21 mouse cellular contexts compared by ENCODE assay signal in genomic region chr17:46070046-46070445, GRCm38 (mm10). TPM values are rescaled to one million over a fixed set of nuclear protein-coding genes. Genes with fewer than 3 reads are reported as not detected.
A peak's percentile ranks its signal among the peaks of the same experiment; 100 is the strongest.
DNase-seq lines count a peak whose midpoint lies in the region; ATAC-seq and TF ChIP-seq lines count a peak whose summit lies in the region.
"Had no signal": no experiment of that assay in that cellular context is flagged by ENCODE, and none has a peak within 500 bp of the region (broad histone marks: within the 10 kb centered on the region; RNA-seq: fewer than 3 reads in every experiment).

No protein-coding gene starts in this region.

- peaks cover 6% of the 10 kb centered on the region for H3K4me1 ChIP-seq in liver, adult 2 months (ENCODE audit: control insufficient read depth, insufficient read depth, low read length)
- H3K4me1 ChIP-seq in liver, postnatal 0 days (ENCODE audit: insufficient read depth), result peaks cover 19% of the 10 kb centered on the region
- peaks cover 0 to 9% of the 10 kb centered on the region in 2 experiments; a peak in 3 of 4 replicates for H3K4me1 ChIP-seq in ES-E14 (ENCODE audit: control insufficient read depth in 2 of 2, insufficient read depth in 2 of 2, low read length in 2 of 2, poor library complexity in 1 of 2)

- no peak overlapping the region for H3K9ac ChIP-seq in liver, adult 2 months (ENCODE audit: low read depth, low read length)
- no peak overlapping the region for H3K9ac ChIP-seq in liver, postnatal 0 days (replicated peaks)
- no peak overlapping the region for H3K9ac ChIP-seq in ES-E14 (ENCODE audit: insufficient read depth, low read depth, low read length, poor library complexity, severe bottlenecking)
- H3K9ac ChIP-seq: embryonic facial prominence, embryonic 13.5 days; forebrain, postnatal 0 days; liver, embryonic 13.5 days had no signal

- WGBS in liver, adult 2 months, result 54% methylated on average over 9 of the region's 9 CpGs
- 63% methylated on average over 9 of the region's 9 CpGs for WGBS in liver, postnatal 0 days (ENCODE audit: insufficient replicate concordance)

- no peak overlapping the region for H3K4me2 ChIP-seq in liver, postnatal 0 days (ENCODE audit: low read depth, low read length)
- H3K4me2 ChIP-seq: embryonic facial prominence, embryonic 13.5 days; liver, embryonic 13.5 days; midbrain, embryonic 11.5 days had no signal

- TF ChIP-seq EP300 in liver, postnatal 0 days (IDR thresholded peaks at IDR 0.05; ENCODE audit: low read depth), result no peak

- no peak overlapping the region for H3K27ac ChIP-seq in liver, adult 2 months (replicated peaks; ENCODE audit: insufficient read depth, low read depth, low read length)
- H3K27ac ChIP-seq in liver, postnatal 0 days (ENCODE audit: low read depth), result no peak overlapping the region
- no peak overlapping the region for H3K27ac ChIP-seq in ES-E14 (ENCODE audit: insufficient read depth, low read depth, low read length, poor library complexity, severe bottlenecking)
- no peak overlapping the region for H3K27ac ChIP-seq in gastrocnemius, adult 2 months
- H3K27ac ChIP-seq: embryonic facial prominence, embryonic 13.5 days; hindbrain, embryonic 10.5 days; left cerebral cortex, adult 2 months; liver, embryonic 13.5 days had no signal

- no peaks in the 10 kb centered on the region for H3K79me2 ChIP-seq in liver, adult 2 months (ENCODE audit: control insufficient read depth, insufficient read depth, low read length)

- no peaks in the 10 kb centered on the region for H3K27me3 ChIP-seq in liver, adult 2 months (ENCODE audit: control insufficient read depth, insufficient read depth, low read length)
- no peaks in the 10 kb centered on the region for H3K27me3 ChIP-seq in liver, postnatal 0 days (ENCODE audit: insufficient read depth, low read length)
- H3K27me3 ChIP-seq: embryonic facial prominence, embryonic 13.5 days; liver, embryonic 13.5 days had no signal

- no peak for TF ChIP-seq POLR2A in liver, adult 2 months (IDR thresholded peaks at IDR 0.05; ENCODE audit: extremely low read depth, insufficient read depth, low read length)

- DNase-seq in liver, adult 2 months (ENCODE audit: extremely low read depth, low read depth, low spot score), result peak; percentile 44
- no peak for DNase-seq in liver, postnatal 0 days
- peak; percentile 62 for DNase-seq in 3T3-L1 (ENCODE audit: low read depth, low spot score)
- DNase-seq in ES-E14 (ENCODE audit: low read depth, low spot score), result no peak
- DNase-seq in adrenal gland, postnatal 10 days, result peak; percentile 50
- DNase-seq in gastrocnemius, adult 2 months, result no peak
- DNase-seq in kidney, postnatal 25 days, result no peak
- DNase-seq: cerebellum, adult 8-10 months; forebrain, postnatal 0 days; heart, adult 18-20 months; kidney, postnatal 10 days; liver, embryonic 13.5 days; lung, postnatal 14 days; right cerebral cortex, adult 18-20 months; thymus, adult 18-20 months had no signal

- no peaks in the 10 kb centered on the region for H3K9me3 ChIP-seq in liver, postnatal 0 days (ENCODE audit: low read length)
- no peaks in the 10 kb centered on the region for H3K9me3 ChIP-seq in ES-E14 (ENCODE audit: control insufficient read depth, insufficient read depth, low read depth, low read length)
- H3K9me3 ChIP-seq: embryonic facial prominence, embryonic 13.5 days; hindbrain, embryonic 10.5 days; liver, embryonic 13.5 days had no signal

- ATAC-seq in liver, postnatal 0 days, result no peak
- ATAC-seq: forebrain, postnatal 0 days; intestine, postnatal 0 days had no signal

- H3K36me3 ChIP-seq in liver, adult 2 months (ENCODE audit: control insufficient read depth, insufficient read depth, low read length), result no peaks in the 10 kb centered on the region
- no peaks in the 10 kb centered on the region for H3K36me3 ChIP-seq in liver, postnatal 0 days (replicated peaks; ENCODE audit: insufficient read depth, low read length)
- H3K36me3 ChIP-seq in ES-E14 (ENCODE audit: control insufficient read depth, insufficient read depth, low read length, poor library complexity, severe bottlenecking), result no peaks in the 10 kb centered on the region
- H3K36me3 ChIP-seq: embryonic facial prominence, embryonic 13.5 days; hindbrain, embryonic 10.5 days; liver, embryonic 13.5 days had no signal

- TF ChIP-seq CTCF in liver, adult 2 months (IDR thresholded peaks at IDR 0.05; ENCODE audit: low read depth, low read length), result no peak
- no peak for TF ChIP-seq CTCF in liver, postnatal 0 days (IDR thresholded peaks at IDR 0.05; ENCODE audit: low read depth)
- no peak for TF ChIP-seq CTCF in gastrocnemius, adult 2 months (IDR thresholded peaks at IDR 0.05)

- H3K4me3 ChIP-seq in liver, adult 2 months (ENCODE audit: insufficient read depth, low read depth, low read length), result no peak overlapping the region
- H3K4me3 ChIP-seq in liver, postnatal 0 days (ENCODE audit: low read depth, low read length), result no peak overlapping the region
- H3K4me3 ChIP-seq in ES-E14 (ENCODE audit: insufficient read depth in 1 of 2, low read depth in 1 of 2, low read length in 2 of 2, poor library complexity in 1 of 2, severe bottlenecking in 1 of 2), result no peak overlapping the region
- H3K4me3 ChIP-seq in gastrocnemius, adult 2 months, result no peak overlapping the region
- H3K4me3 ChIP-seq: embryonic facial prominence, embryonic 13.5 days; hindbrain, embryonic 10.5 days; left cerebral cortex, adult 2 months; liver, embryonic 13.5 days; myocyte had no signal

- intact Hi-C loops in gastrocnemius, adult 2 months (cut with DNase I), result no loop called here

- in situ Hi-C loops in ES-E14 (cut with MboI; ENCODE audit: low sequenced_read_pairs in 2 of 2, unreplicated experiment in 2 of 2), result no loop called here

TF ChIP-seq in ES-E14, 5 proteins besides CTCF, POLR2A, EP300 and RAD21:
- TF ChIP-seq HCFC1 (IDR thresholded peaks at IDR 0.05; ENCODE audit: borderline replicate concordance, insufficient read depth, low read length) (no peak), MAFK (IDR thresholded peaks at IDR 0.05; ENCODE audit: insufficient read depth, low read depth, low read length) (0 out of 2 replicates have a peak, but pooled peaks have one; percentile 46)

RNA-seq across cellular contexts. Expression of gene Vegfa, which starts 37.9 kb away (rescaled TPM):
- 120 TPM in 2 replicates for total RNA-seq in liver, adult 2 months (2014; rRNA removed)
- 188 and 288 TPM in 2 replicates for polyA plus RNA-seq in liver, adult 2 months (2012; rRNA removed)
- 2.8 and 3.1 TPM in 2 replicates for polyA plus RNA-seq in liver, postnatal 0 days (2015; fragmentation: Nextera tagmentation; extraction: Ambion mirVana)
- total RNA-seq in ES-E14 (2012; rRNA removed), result 53.0 and 112 TPM in 2 replicates
- 100 to 1,000 TPM; 305 to 366 TPM for total RNA-seq in adrenal gland, postnatal 10 days (2021)
- total RNA-seq in gastrocnemius, adult 2 months (2021), result 100 to 1,000 TPM; 135 to 219 TPM

RNA-seq across cellular contexts. Expression of gene Mrps18a, which starts 40.7 kb away (rescaled TPM):
- total RNA-seq in liver, adult 2 months (2014; rRNA removed), result 33.3 and 38.3 TPM in 2 replicates
- polyA plus RNA-seq in liver, adult 2 months (2012; rRNA removed), result 44.6 and 54.8 TPM in 2 replicates
- polyA plus RNA-seq in liver, postnatal 0 days (2015; fragmentation: Nextera tagmentation; extraction: Ambion mirVana), result 52.0 and 55.6 TPM in 2 replicates
- total RNA-seq in ES-E14 (2012; rRNA removed), result 90.0 and 90.6 TPM in 2 replicates
- total RNA-seq in adrenal gland, postnatal 10 days (2021), result 100 to 1,000 TPM in 1 of 2 experiments, 10 to 100 TPM in 1; 100.0 to 108 TPM
- 100 to 1,000 TPM in 1 of 2 experiments, 10 to 100 TPM in 1; 84.2 to 104 TPM for total RNA-seq in gastrocnemius, adult 2 months (2021)

Comparison
In these comparisons a context has a peak if more than half of its experiments do, and no peak if none do; other contexts are left out.
1. DNase-seq: peak in liver, adult 2 months (single experiment), 3T3-L1 (single experiment) and adrenal gland, postnatal 10 days (single experiment); none in liver, postnatal 0 days (single experiment), ES-E14 (single experiment), gastrocnemius, adult 2 months (single experiment) and kidney, postnatal 25 days (0 of 2).